Mouse (Mus musculus) liver, embryonic 14.5 days (tissue): ENCODE data around the gene Tmco2.

Experiments
- CTCF ChIP-seq: IDR thresholded peaks from 2 replicates; pipeline ENCODE4 v1.5.1; 2016; ENCODE audit warnings: antibody characterized with exemption, low read depth, control low read depth
- EP300 ChIP-seq: IDR thresholded peaks from 2 replicates; pipeline ENCODE4 v1.6.1; 2016; ENCODE audit warnings: antibody characterized with exemption, low read depth

GRCm38 (mm10) chr4:121097650-121098378 is 11.2 kb downstream of the Tmco2 start, which contains the start of gene Zmpste24:
- TF ChIP-seq EP300 (no peak), CTCF (no peak)
